Mouse (Mus musculus) liver, adult 2 months (tissue): ENCODE results near the gene Itpr2. TPM values are rescaled to one million over a fixed set of nuclear protein-coding genes. Genes with fewer than 3 reads are reported as not detected.

Experiments
- DNase-seq: peaks from one replicate; pipeline ENCODE4 v3.0.0-alpha.2; 2011; ENCODE audit warnings: low read depth, low spot score; ENCODE audit errors: extremely low read depth
- H3K27ac ChIP-seq: fragments of 200-500 bp; replicated peaks from 2 replicates; pipeline ENCODE4 v1.5.1; 2012; ENCODE audit warnings: low read depth, mild to moderate bottlenecking, control low read depth, inconsistent platforms, low read length; ENCODE audit not compliant: insufficient read depth
- H3K27me3 ChIP-seq: fragments of 200-500 bp; 2 replicates; pipeline ENCODE4 v1.6.1; 2012; ENCODE audit warnings: mild to moderate bottlenecking, moderate library complexity, low read length, inconsistent platforms; ENCODE audit not compliant: control insufficient read depth, insufficient read depth
- H3K36me3 ChIP-seq: fragments of 200-500 bp; 2 replicates; pipeline ENCODE4 v1.6.1; 2012; ENCODE audit warnings: low read length, inconsistent platforms; ENCODE audit not compliant: control insufficient read depth, insufficient read depth
- H3K4me1 ChIP-seq: fragments of 200-500 bp; 2 replicates; pipeline ENCODE4 v1.6.1; 2011; ENCODE audit warnings: low read length; ENCODE audit not compliant: control insufficient read depth, insufficient read depth
- H3K4me3 ChIP-seq: fragments of 200-500 bp; 2 replicates; pipeline ENCODE4 v1.5.1; 2011; ENCODE audit warnings: low read depth, mild to moderate bottlenecking, control low read depth, low read length, moderate library complexity; ENCODE audit not compliant: insufficient read depth
- H3K79me2 ChIP-seq: fragments of 200-500 bp; 2 replicates; pipeline ENCODE4 v1.6.1; 2012; ENCODE audit warnings: inconsistent platforms, mild to moderate bottlenecking, low read length, moderate library complexity; ENCODE audit not compliant: control insufficient read depth, insufficient read depth
- H3K9ac ChIP-seq: fragments of 200-500 bp; 2 replicates; pipeline ENCODE4 v1.6.1; 2012; ENCODE audit warnings: low read depth, mild to moderate bottlenecking, control low read depth, inconsistent platforms, low read length
- CTCF ChIP-seq: fragments of 200-500 bp; IDR thresholded peaks from 2 replicates; pipeline ENCODE4 v1.5.1; 2011; ENCODE audit warnings: low read depth, low read length, control low read depth
- POLR2A ChIP-seq: fragments of 200-500 bp; IDR thresholded peaks from 2 replicates; pipeline ENCODE4 v1.6.1; 2011; ENCODE audit warnings: low read length, control low read depth; ENCODE audit not compliant: insufficient read depth; ENCODE audit errors: extremely low read depth
- WGBS: fragments of 180-500 bp; shearing (Covaris S2); methylation state at CpG from one replicate; pipeline ENCODE4 v1.1.7; 2018; 5-methylcytosine and 5-hydroxymethylcytosine counted together
- polyA plus RNA-seq: library from polyadenylated mRNA; depleted of rRNA; stranded (reverse); fragments of >200 nt; gene quantifications from 2 replicates; pipeline ENCODE4 v1.2.3, GENCODE M21; 2012
- total RNA-seq: library from RNA; depleted of rRNA; stranded (reverse); fragments of >200 nt; gene quantifications from 2 replicates; pipeline ENCODE4 v1.2.3, GENCODE M21; 2014

Itpr2 gene
- total and polyA plus RNA-seq, 2 experiments = 9.5 to 22.9 TPM

DNA sequence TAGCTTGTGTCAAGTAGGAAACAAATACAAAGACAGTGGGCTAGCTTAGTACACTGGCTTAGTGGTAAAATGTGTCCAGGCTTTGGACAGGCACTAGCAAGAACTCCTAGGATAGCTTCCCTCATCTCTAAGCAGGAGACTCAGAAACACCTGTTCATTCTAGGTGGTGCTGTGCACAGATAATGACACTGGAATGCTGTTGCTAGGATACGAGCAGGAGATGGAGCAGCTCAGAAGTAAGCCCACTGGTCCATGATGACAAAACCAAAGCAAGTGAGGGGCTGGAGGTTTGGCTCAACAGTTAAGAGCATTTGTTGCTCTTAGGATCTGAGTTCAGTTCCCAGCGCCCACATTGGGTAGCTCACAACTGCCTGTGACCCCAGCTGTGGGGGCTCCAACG, 160.1 kb downstream of the Itpr2 start:
- WGBS = 97% methylated on average over 3 of the region's 3 CpGs
- no peak for DNase-seq
- H3K4me3 ChIP-seq = no peak overlapping the region
- peaks cover 3% of the 10 kb centered on the region; the same call in 1 of the 2 replicates for H3K4me1 ChIP-seq
- TF ChIP-seq POLR2A = no peak
- no peak for TF ChIP-seq CTCF
- no peak overlapping the region for H3K9ac ChIP-seq
- H3K36me3 ChIP-seq = peaks cover 4% of the 10 kb centered on the region; the same call in 1 of the 2 replicates
- no peaks in the 10 kb centered on the region for H3K79me2 ChIP-seq
- no peak overlapping the region for H3K27ac ChIP-seq
- no peaks in the 10 kb centered on the region for H3K27me3 ChIP-seq

DNA sequence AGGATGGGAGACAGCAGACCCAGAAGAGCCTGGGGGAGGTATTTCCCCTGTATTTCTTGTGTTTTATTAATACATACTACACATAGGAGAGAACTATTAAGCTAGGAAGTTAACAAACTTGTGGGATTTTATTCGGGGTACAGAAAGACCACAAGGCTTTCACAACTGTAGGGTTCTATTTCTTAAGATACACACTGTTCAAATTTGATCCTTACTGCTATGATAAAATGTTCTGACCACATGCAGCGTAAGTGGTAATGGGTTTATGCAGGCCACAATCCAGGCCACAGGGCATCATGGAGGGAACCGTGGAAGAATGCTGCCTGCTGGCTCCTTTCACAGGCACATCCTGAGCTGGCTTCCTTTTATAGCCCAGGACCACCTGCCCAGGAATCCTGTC, 160.6 kb downstream of the Itpr2 start:
- Histone ChIP-seq H3K4me3 (no peak overlapping the region), H3K79me2 (no peaks in the 10 kb centered on the region), H3K4me1 (no peaks in the 10 kb centered on the region), H3K9ac (no peak overlapping the region), H3K27me3 (no peaks in the 10 kb centered on the region), H3K27ac (no peak overlapping the region), H3K36me3 (peaks cover 4% of the 10 kb centered on the region; the same call in 1 of the 2 replicates)
- no peak for TF ChIP-seq CTCF
- TF ChIP-seq POLR2A = no peak
- DNase-seq = no peak
- WGBS = 94% methylated on average over 3 of the region's 3 CpGs

DNA sequence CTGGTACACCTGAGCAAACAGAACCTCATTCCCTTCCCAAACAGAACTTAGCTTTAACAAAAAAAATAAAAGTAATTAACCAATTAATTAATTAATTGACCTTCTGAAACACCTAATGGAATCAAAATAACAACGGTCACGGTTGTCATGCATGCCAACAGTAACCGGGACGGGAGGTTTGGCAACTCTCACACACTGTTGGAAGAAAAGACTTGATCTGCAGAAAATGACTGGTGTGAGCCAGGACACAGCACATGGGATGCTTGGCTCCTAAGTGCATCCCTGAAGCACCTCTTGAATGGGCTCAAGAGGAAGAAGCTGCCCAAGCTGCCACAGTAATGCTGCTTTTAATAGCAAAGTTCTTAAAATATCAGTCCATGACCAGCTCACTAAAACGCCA, 161.1 kb downstream of the Itpr2 start:
- H3K4me3 ChIP-seq = no peak overlapping the region
- H3K36me3 ChIP-seq = peaks cover 4% of the 10 kb centered on the region; the same call in 1 of the 2 replicates
- H3K4me1 ChIP-seq = no peaks in the 10 kb centered on the region
- no peaks in the 10 kb centered on the region for H3K79me2 ChIP-seq
- DNase-seq = no peak
- H3K9ac ChIP-seq = no peak overlapping the region
- no peak for TF ChIP-seq CTCF
- TF ChIP-seq POLR2A = no peak
- 86% methylated on average over 5 of the region's 5 CpGs for WGBS
- no peak overlapping the region for H3K27ac ChIP-seq
- H3K27me3 ChIP-seq = no peaks in the 10 kb centered on the region

DNA sequence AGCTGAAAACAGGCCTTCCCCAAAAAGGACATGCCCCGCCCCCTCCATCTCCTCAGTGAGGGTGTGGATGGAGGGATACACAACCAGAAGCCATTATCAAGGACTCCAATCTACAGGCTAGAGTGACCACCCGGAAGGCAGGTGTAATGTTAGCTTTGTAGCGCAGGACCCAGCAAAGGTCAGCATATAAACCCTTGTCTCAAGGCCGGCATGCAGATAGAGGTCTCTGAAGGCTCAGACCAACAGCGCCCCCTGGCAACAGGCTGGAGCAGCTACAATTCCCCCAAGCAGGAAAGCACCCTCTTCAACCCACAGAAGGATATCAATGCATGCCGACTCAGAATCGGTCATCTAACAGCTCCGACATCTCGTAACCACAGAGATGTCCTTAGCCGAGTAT, 162.2 kb downstream of the Itpr2 start:
- TF ChIP-seq POLR2A (no peak), CTCF (peak; percentile 93)
- Histone ChIP-seq H3K4me3 (no peak overlapping the region), H3K36me3 (peaks cover 5% of the 10 kb centered on the region; the same call in 1 of the 2 replicates), H3K27ac (no peak overlapping the region), H3K9ac (no peak overlapping the region), H3K27me3 (no peaks in the 10 kb centered on the region), H3K4me1 (no peaks in the 10 kb centered on the region), H3K79me2 (no peaks in the 10 kb centered on the region)
- 49% methylated on average over 10 of the region's 10 CpGs for WGBS
- DNase-seq = peak; percentile 57

DNA sequence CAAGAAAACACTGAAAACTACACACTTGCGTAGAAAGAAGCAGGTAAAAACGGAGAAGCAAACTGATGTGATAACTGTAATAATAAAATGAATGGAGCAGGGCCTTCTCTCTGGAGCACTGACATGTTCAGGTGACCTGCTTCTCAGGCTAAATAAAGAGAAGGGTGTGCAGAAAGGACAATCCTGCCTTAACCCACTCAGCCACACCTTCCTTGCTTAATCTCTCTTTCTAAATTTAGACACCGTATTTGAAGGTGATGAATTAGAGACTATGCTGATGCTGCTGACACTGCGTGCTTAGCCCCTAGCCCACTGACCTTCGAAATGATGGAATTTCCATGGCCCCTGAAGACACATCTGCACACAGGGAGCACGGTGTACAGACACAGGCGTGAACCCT, 164.8 kb downstream of the Itpr2 start:
- Histone ChIP-seq H3K4me3 (no peak overlapping the region), H3K27me3 (no peaks in the 10 kb centered on the region), H3K79me2 (no peaks in the 10 kb centered on the region), H3K27ac (no peak overlapping the region), H3K9ac (no peak overlapping the region), H3K4me1 (peaks cover 9% of the 10 kb centered on the region), H3K36me3 (peaks cover 3% of the 10 kb centered on the region; the same call in 1 of the 2 replicates)
- DNase-seq = no peak
- WGBS = 66% methylated on average over 7 of the region's 7 CpGs
- TF ChIP-seq POLR2A = no peak
- no peak for TF ChIP-seq CTCF

DNA sequence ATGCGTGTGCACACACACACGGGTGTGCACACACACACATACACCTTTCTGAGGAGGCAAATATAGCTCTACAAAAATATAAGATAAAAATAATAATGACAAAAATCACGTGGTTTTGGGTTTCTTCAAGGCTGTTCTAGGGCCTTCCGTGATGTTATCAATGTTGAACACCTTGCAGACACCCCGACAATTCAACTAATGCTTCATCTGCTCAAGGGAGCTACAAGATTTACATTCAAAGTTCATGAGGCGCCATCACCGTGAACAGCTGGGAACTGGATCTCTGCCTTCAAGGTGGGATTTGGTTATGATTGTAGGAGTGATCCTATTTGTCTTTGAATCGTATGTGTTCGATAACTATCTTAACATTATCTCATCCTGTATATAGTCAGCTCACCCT, 166.8 kb downstream of the Itpr2 start:
- Histone ChIP-seq H3K9ac (no peak overlapping the region), H3K36me3 (peaks cover 3% of the 10 kb centered on the region; the same call in 1 of the 2 replicates), H3K79me2 (no peaks in the 10 kb centered on the region), H3K4me1 (peaks cover 18% of the 10 kb centered on the region), H3K4me3 (no peak overlapping the region), H3K27ac (no peak overlapping the region), H3K27me3 (no peaks in the 10 kb centered on the region)
- DNase-seq = no peak
- WGBS = 95% methylated on average over 9 of the region's 9 CpGs
- TF ChIP-seq CTCF (no peak), POLR2A (no peak)
